Mouse (Mus musculus) megakaryocyte, adult 5-6 weeks (primary cell): ENCODE data around the gene Cacna1f. TPM values are rescaled to one million over a fixed set of nuclear protein-coding genes. Genes with fewer than 3 reads are reported as not detected.

ENCODE experiments used
- ATAC-seq: 2 replicates; pipeline ENCODE4 v1.8.0; 2016; ENCODE audit warnings: mild to moderate bottlenecking, inconsistent platforms; ENCODE audit not compliant: poor library complexity, severe bottlenecking
- total RNA-seq, 2 experiments: library from RNA; stranded (forward) in 1 of 2; stranded (reverse) in 1 of 2; fragments of 153-499, 151-499 nt in 1 of 2; fragments of 221-1000, 200-1000 nt in 1 of 2; gene quantifications; 2 replicates each; pipeline versions ENCODE4 v1.2.3 to v1.2.4; 2015 to 2017

Cacna1f gene
- total RNA-seq, 2 experiments from 2014 or later: 0.07 to 0.40 TPM

GRCm38 (mm10) chrX:7617889-7618551 lies 11.1 kb downstream of the Cacna1f start:
- ATAC-seq: no peak; the same call in 1 of the 2 replicates

- ATAC-seq: peak; percentile 80
These were observed 25.7 kb downstream of the Cacna1f start for GRCm38 (mm10) chrX:7632560-7632959.

GRCm38 (mm10) chrX:7635101-7635500 lies 28.2 kb downstream of the Cacna1f start:
- ATAC-seq: no peak

- peak; percentile 89 for ATAC-seq
These were observed 31.7 kb downstream of the Cacna1f start, which contains the start of gene Syp for GRCm38 (mm10) chrX:7638401-7639091. TSS of gene Syp (plus strand) at chrX:7638471.

- ATAC-seq: no peak
These were observed 32.8 kb downstream of the Cacna1f start for GRCm38 (mm10) chrX:7639536-7640325.

GRCm38 (mm10) chrX:7640785-7641184 lies 33.9 kb downstream of the Cacna1f start:
- ATAC-seq: no peak

GRCm38 (mm10) chrX:7645349-7645748 lies 38.5 kb downstream of the Cacna1f start:
- no peak for ATAC-seq

- peak; percentile 94 for ATAC-seq
These were observed 41.9 kb downstream of the Cacna1f start for GRCm38 (mm10) chrX:7648671-7649304.

- ATAC-seq: peak; percentile 97
These were observed 50.3 kb downstream of the Cacna1f start, which contains the start of gene Prickle3 for GRCm38 (mm10) chrX:7657221-7657639. TSS of gene Prickle3 (plus strand) at chrX:7657260.

- 0 out of 2 replicates have a peak, but pooled peaks have one; percentile 33 for ATAC-seq
These were observed 51.3 kb downstream of the Cacna1f start for GRCm38 (mm10) chrX:7658031-7658784.

- no peak for ATAC-seq
These were observed 52.1 kb downstream of the Cacna1f start for GRCm38 (mm10) chrX:7658785-7659589.

- ATAC-seq: no peak
These were observed 54.2 kb downstream of the Cacna1f start for GRCm38 (mm10) chrX:7661086-7661485.

GRCm38 (mm10) chrX:7662936-7663335 lies 56.1 kb downstream of the Cacna1f start:
- 0 out of 2 replicates have a peak, but pooled peaks have one; percentile 33 for ATAC-seq

GRCm38 (mm10) chrX:7664791-7665190 lies 57.9 kb downstream of the Cacna1f start:
- ATAC-seq: no peak

GRCm38 (mm10) chrX:7665739-7666502 lies 59.0 kb downstream of the Cacna1f start:
- ATAC-seq: no peak

- ATAC-seq: peak; percentile 66
These were observed 63.6 kb downstream of the Cacna1f start for GRCm38 (mm10) chrX:7670390-7670881.

GRCm38 (mm10) chrX:7670921-7671623 lies 64.2 kb downstream of the Cacna1f start, which contains the start of gene Plp2:
TSS of gene Plp2 (minus strand) at chrX:7671390.
- peak; percentile 14 for ATAC-seq

- no peak for ATAC-seq
These were observed 65.9 kb downstream of the Cacna1f start for GRCm38 (mm10) chrX:7672739-7673138.
